Mouse (Mus musculus): ENCODE results near the gene Gm42417. TPM values are rescaled to one million over a fixed set of nuclear protein-coding genes. Genes with fewer than 3 reads are reported as not detected.
A peak's percentile ranks its signal among the peaks of the same experiment; 100 is the strongest.

Gm42417 gene
- total RNA-seq (2017), result 2.7 and 4.4 TPM in 2 replicates

GRCm38 (mm10) chr1:36539186-36539585, at the start of gene Gm42417:
Gm42417 (minus strand) TSS chr1:36539429.
- ATAC-seq (replicated peaks in 1 of 2; ENCODE audit: insufficient read depth in 1 of 2, low FRiP score in 2 of 2, low TSS enrichment in 1 of 2, low read depth in 1 of 2, poor library complexity in 2 of 2, severe bottlenecking in 2 of 2), result no peak

GRCm38 (mm10) chr1:36587860-36588259, 48.6 kb upstream of the Gm42417 start:
- ATAC-seq (replicated peaks in 1 of 2; ENCODE audit: insufficient read depth in 1 of 2, low FRiP score in 2 of 2, low TSS enrichment in 1 of 2, low read depth in 1 of 2, poor library complexity in 2 of 2, severe bottlenecking in 2 of 2), result no peak

- ATAC-seq (replicated peaks in 1 of 2; ENCODE audit: insufficient read depth in 1 of 2, low FRiP score in 2 of 2, low TSS enrichment in 1 of 2, low read depth in 1 of 2, poor library complexity in 2 of 2, severe bottlenecking in 2 of 2), result no peak
Measured at GRCm38 (mm10) chr1:36586288-36586687, 47.1 kb upstream of the Gm42417 start.

GRCm38 (mm10) chr1:36583408-36584116, 44.3 kb upstream of the Gm42417 start:
- no peak for ATAC-seq (replicated peaks in 1 of 2; ENCODE audit: insufficient read depth in 1 of 2, low FRiP score in 2 of 2, low TSS enrichment in 1 of 2, low read depth in 1 of 2, poor library complexity in 2 of 2, severe bottlenecking in 2 of 2)

GRCm38 (mm10) chr1:36582211-36582610, 43.0 kb upstream of the Gm42417 start:
- no peak for ATAC-seq (replicated peaks in 1 of 2; ENCODE audit: insufficient read depth in 1 of 2, low FRiP score in 2 of 2, low TSS enrichment in 1 of 2, low read depth in 1 of 2, poor library complexity in 2 of 2, severe bottlenecking in 2 of 2)

- ATAC-seq (replicated peaks in 1 of 2; ENCODE audit: insufficient read depth in 1 of 2, low FRiP score in 2 of 2, low TSS enrichment in 1 of 2, low read depth in 1 of 2, poor library complexity in 2 of 2, severe bottlenecking in 2 of 2), result no peak
Measured at GRCm38 (mm10) chr1:36581260-36581659, 42.0 kb upstream of the Gm42417 start.

GRCm38 (mm10) chr1:36580384-36581207, 41.4 kb upstream of the Gm42417 start:
- ATAC-seq (replicated peaks in 1 of 2; ENCODE audit: insufficient read depth in 1 of 2, low FRiP score in 2 of 2, low TSS enrichment in 1 of 2, low read depth in 1 of 2, poor library complexity in 2 of 2, severe bottlenecking in 2 of 2), result peak; percentile 42 to 60; a peak in 2 of 4 replicates

GRCm38 (mm10) chr1:36579974-36580383, 40.8 kb upstream of the Gm42417 start:
- ATAC-seq (replicated peaks in 1 of 2; ENCODE audit: insufficient read depth in 1 of 2, low FRiP score in 2 of 2, low TSS enrichment in 1 of 2, low read depth in 1 of 2, poor library complexity in 2 of 2, severe bottlenecking in 2 of 2), result no peak

- no peak for ATAC-seq (replicated peaks in 1 of 2; ENCODE audit: insufficient read depth in 1 of 2, low FRiP score in 2 of 2, low TSS enrichment in 1 of 2, low read depth in 1 of 2, poor library complexity in 2 of 2, severe bottlenecking in 2 of 2)
Measured at GRCm38 (mm10) chr1:36576991-36577675, 37.9 kb upstream of the Gm42417 start.

GRCm38 (mm10) chr1:36575347-36575746, 36.1 kb upstream of the Gm42417 start:
- ATAC-seq (replicated peaks in 1 of 2; ENCODE audit: insufficient read depth in 1 of 2, low FRiP score in 2 of 2, low TSS enrichment in 1 of 2, low read depth in 1 of 2, poor library complexity in 2 of 2, severe bottlenecking in 2 of 2), result no peak

GRCm38 (mm10) chr1:36574196-36574955, 35.1 kb upstream of the Gm42417 start:
- ATAC-seq (replicated peaks in 1 of 2; ENCODE audit: insufficient read depth in 1 of 2, low FRiP score in 2 of 2, low TSS enrichment in 1 of 2, low read depth in 1 of 2, poor library complexity in 2 of 2, severe bottlenecking in 2 of 2), result no peak

- ATAC-seq (replicated peaks in 1 of 2; ENCODE audit: insufficient read depth in 1 of 2, low FRiP score in 2 of 2, low TSS enrichment in 1 of 2, low read depth in 1 of 2, poor library complexity in 2 of 2, severe bottlenecking in 2 of 2), result no peak
Measured at GRCm38 (mm10) chr1:36573524-36573923, 34.3 kb upstream of the Gm42417 start.

GRCm38 (mm10) chr1:36572709-36573108, 33.5 kb upstream of the Gm42417 start:
- ATAC-seq (replicated peaks in 1 of 2; ENCODE audit: insufficient read depth in 1 of 2, low FRiP score in 2 of 2, low TSS enrichment in 1 of 2, low read depth in 1 of 2, poor library complexity in 2 of 2, severe bottlenecking in 2 of 2), result no peak

- no peak for ATAC-seq (replicated peaks in 1 of 2; ENCODE audit: insufficient read depth in 1 of 2, low FRiP score in 2 of 2, low TSS enrichment in 1 of 2, low read depth in 1 of 2, poor library complexity in 2 of 2, severe bottlenecking in 2 of 2)
Measured at GRCm38 (mm10) chr1:36572140-36572700, 33.0 kb upstream of the Gm42417 start.

GRCm38 (mm10) chr1:36571627-36572026, 32.4 kb upstream of the Gm42417 start:
- ATAC-seq (replicated peaks in 1 of 2; ENCODE audit: insufficient read depth in 1 of 2, low FRiP score in 2 of 2, low TSS enrichment in 1 of 2, low read depth in 1 of 2, poor library complexity in 2 of 2, severe bottlenecking in 2 of 2), result peak; percentile 65 to 66

GRCm38 (mm10) chr1:36570320-36570719, 31.1 kb upstream of the Gm42417 start:
- no peak for ATAC-seq (replicated peaks in 1 of 2; ENCODE audit: insufficient read depth in 1 of 2, low FRiP score in 2 of 2, low TSS enrichment in 1 of 2, low read depth in 1 of 2, poor library complexity in 2 of 2, severe bottlenecking in 2 of 2)

- ATAC-seq (replicated peaks in 1 of 2; ENCODE audit: insufficient read depth in 1 of 2, low FRiP score in 2 of 2, low TSS enrichment in 1 of 2, low read depth in 1 of 2, poor library complexity in 2 of 2, severe bottlenecking in 2 of 2), result no peak
Measured at GRCm38 (mm10) chr1:36569694-36570276, 30.6 kb upstream of the Gm42417 start.
